Mouse (Mus musculus) CH12.LX (cell line): ENCODE results near the gene Ndufa4l2. TPM values are rescaled to one million over a fixed set of nuclear protein-coding genes. Genes with fewer than 3 reads are reported as not detected.

Experiments used
- DNase-seq: peaks from one replicate; pipeline ENCODE4 v3.0.0-alpha.2; 2013; ENCODE audit errors: extremely low read depth
- H3K27ac ChIP-seq: 2 replicates; pipeline ENCODE4 v1.5.1; 2012; ENCODE audit warnings: low read depth, mild to moderate bottlenecking, control low read depth, moderate library complexity; ENCODE audit not compliant: insufficient read depth
- H3K27me3 ChIP-seq: replicated peaks from 2 replicates; pipeline ENCODE3; 2012; ENCODE audit warnings: inconsistent platforms
- H3K36me3 ChIP-seq, 2 experiments: replicated peaks in 1 of 2; 2 replicates each; pipeline versions ENCODE3 to v1.6.1; 2012; ENCODE audit warnings: inconsistent platforms in 1 of 2, low read length in 1 of 2, mild to moderate bottlenecking in 1 of 2, mixed read lengths in 1 of 2, moderate library complexity in 1 of 2; ENCODE audit not compliant: control insufficient read depth in 1 of 2, insufficient read depth in 1 of 2
- H3K4me1 ChIP-seq, 2 experiments: 2 replicates each; pipeline ENCODE4 v1.6.1; 2012; ENCODE audit warnings: inconsistent platforms in 1 of 2, moderate library complexity in 1 of 2; ENCODE audit not compliant: insufficient read depth in 2 of 2, control insufficient read depth in 1 of 2
- H3K4me2 ChIP-seq: 2 replicates; pipeline ENCODE4 v1.6.1; 2012; ENCODE audit warnings: low read depth, mild to moderate bottlenecking, control low read depth; ENCODE audit not compliant: poor library complexity, insufficient read depth, severe bottlenecking
- H3K4me3 ChIP-seq, 3 experiments: fragments of 150-350 bp in 1 of 3; sonication (generic) in 1 of 3; replicated peaks in 1 of 3; 2 replicates each; pipeline versions ENCODE3 to v1.5.1; 2011 to 2012; ENCODE audit warnings: low read depth in 2 of 3, low read length in 2 of 3, mild to moderate bottlenecking in 2 of 3, moderate library complexity in 2 of 3, control low read depth in 1 of 3, improper control_type of control experiment in 1 of 3, inconsistent platforms in 1 of 3, mixed read lengths in 1 of 3; ENCODE audit not compliant: poor library complexity in 1 of 3
- H3K79me2 ChIP-seq: replicated peaks from 2 replicates; pipeline ENCODE4 v1.6.1; 2012; ENCODE audit warnings: mild to moderate bottlenecking, moderate library complexity; ENCODE audit not compliant: control insufficient read depth, poor library complexity, insufficient read depth, severe bottlenecking; ENCODE audit errors: extremely low read depth
- H3K9ac ChIP-seq: 2 replicates; pipeline ENCODE4 v1.6.1; 2012; ENCODE audit warnings: low read depth, mild to moderate bottlenecking, control low read depth, moderate library complexity; ENCODE audit not compliant: insufficient read depth
- H3K9me3 ChIP-seq: replicated peaks from 2 replicates; pipeline ENCODE3; 2012; ENCODE audit warnings: low read length, inconsistent platforms, mixed read lengths
- CHD1 ChIP-seq: IDR thresholded peaks from 2 replicates; pipeline ENCODE4 v1.6.1; 2012; ENCODE audit warnings: low read depth, low read length, improper control_type of control experiment, inconsistent platforms
- CHD2 ChIP-seq: IDR thresholded peaks from 2 replicates; pipeline ENCODE4 v1.6.1; 2011; ENCODE audit warnings: low read length, improper control_type of control experiment
- CTCF ChIP-seq, 2 experiments: IDR thresholded peaks in 1 of 2; conservative IDR thresholded peaks in 1 of 2; 2 replicates each; pipeline ENCODE4 v1.5.1; 2011 to 2012; ENCODE audit warnings: low read depth in 2 of 2, low read length in 2 of 2, improper control_type of control experiment in 1 of 2, inconsistent platforms in 1 of 2, mild to moderate bottlenecking in 1 of 2, moderate library complexity in 1 of 2
- JUN ChIP-seq: IDR thresholded peaks from 2 replicates; pipeline ENCODE4 v1.6.1; 2011; ENCODE audit warnings: low read depth, mild to moderate bottlenecking, low read length, improper control_type of control experiment, moderate library complexity; ENCODE audit not compliant: insufficient read depth
- KAT2A ChIP-seq: IDR thresholded peaks from 2 replicates; pipeline ENCODE4 v1.6.1; 2012; ENCODE audit warnings: low read length, improper control_type of control experiment, inconsistent platforms; ENCODE audit not compliant: insufficient replicate concordance
- MAFK ChIP-seq: IDR thresholded peaks from 2 replicates; pipeline ENCODE4 v1.6.1; 2011; ENCODE audit warnings: low read length, improper control_type of control experiment; ENCODE audit not compliant: insufficient replicate concordance
- MAZ ChIP-seq: IDR thresholded peaks from 2 replicates; pipeline ENCODE4 v1.6.1; 2012; ENCODE audit warnings: low read depth, mild to moderate bottlenecking, inconsistent platforms, low read length, improper control_type of control experiment, moderate library complexity
- MXI1 ChIP-seq: IDR thresholded peaks from 2 replicates; pipeline ENCODE4 v1.6.1; 2011; ENCODE audit warnings: mild to moderate bottlenecking, low read depth, low read length, improper control_type of control experiment
- MYC ChIP-seq: IDR thresholded peaks from 2 replicates; pipeline ENCODE4 v1.6.1; 2011; ENCODE audit warnings: low read depth, mild to moderate bottlenecking, improper control_type of control experiment, low read length
- NRF1 ChIP-seq: IDR thresholded peaks from 2 replicates; pipeline ENCODE4 v1.6.1; 2014; ENCODE audit warnings: low read depth, mild to moderate bottlenecking, inconsistent platforms, low read length, improper control_type of control experiment, moderate library complexity
- POLR2A ChIP-seq: IDR thresholded peaks from 2 replicates; pipeline ENCODE4 v1.6.1; 2011; ENCODE audit warnings: low read depth, mild to moderate bottlenecking, improper control_type of control experiment, low read length
- SMC3 ChIP-seq: IDR thresholded peaks from 2 replicates; pipeline ENCODE4 v1.6.1; 2011; ENCODE audit warnings: low read depth, low read length, improper control_type of control experiment
- TBP ChIP-seq: conservative IDR thresholded peaks from 2 replicates; pipeline ENCODE4 v1.6.1; 2011; ENCODE audit warnings: low read depth, low read length, improper control_type of control experiment
- UBTF ChIP-seq: IDR thresholded peaks from 2 replicates; pipeline ENCODE4 v1.6.1; 2012; ENCODE audit warnings: low read depth, mild to moderate bottlenecking, inconsistent platforms, low read length, improper control_type of control experiment, moderate library complexity
- USF2 ChIP-seq: conservative IDR thresholded peaks from 2 replicates; pipeline ENCODE4 v1.6.1; 2011; ENCODE audit warnings: low read depth, low read length, improper control_type of control experiment
- ZMIZ1 ChIP-seq: IDR thresholded peaks from 2 replicates; pipeline ENCODE4 v1.6.1; 2012; ENCODE audit warnings: low read depth, mild to moderate bottlenecking, inconsistent platforms, low read length, improper control_type of control experiment
- dilution Hi-C: fragments of 300-500 bp; cut with MboI; formaldehyde crosslinking; loops from 2 replicates; pipeline ENCODE4 v1.14.3; 2020; ENCODE audit warnings: low sequenced_read_pairs; ENCODE audit not compliant: extremely low pct_unique_long_range_greater_than_20kb, extremely low pct_ligation_motif_present
- in situ Hi-C: fragments of 300-500 bp; cut with MboI; formaldehyde crosslinking; loops from 3 replicates; pipeline ENCODE4 v1.14.3; 2019; ENCODE audit warnings: low sequenced_read_pairs, low pct_ligation_motif_present, low pct_unique_long_range_greater_than_20kb, mixed read lengths
- polyA plus RNA-seq: library from polyadenylated mRNA; unstranded; fragments of >175 nt; gene quantifications from 2 replicates; pipeline ENCODE4 v1.2.1, GENCODE M21; 2012; ENCODE audit warnings: low read depth; ENCODE audit not compliant: insufficient read length
- total RNA-seq, 2 experiments: library from RNA; depleted of rRNA; stranded (reverse); fragments of 300-350 nt in 1 of 2; fragments of >200 nt in 1 of 2; gene quantifications; 2 replicates each; pipeline ENCODE4 v1.2.3; 2012 to 2014

The Ndufa4l2 gene
- total and polyA plus RNA-seq, 3 experiments: 0.47 TPM; not detected in 2

GRCm38 (mm10) chr10:127524646-127525255 lies 10.0 kb downstream of the Ndufa4l2 start:
- peaks cover 5 to 13% of the 10 kb centered on the region in 2 experiments for H3K36me3 ChIP-seq
- peaks cover 5 to 12% of the 10 kb centered on the region in 2 experiments for H3K4me1 ChIP-seq
- peaks cover 20% of the 10 kb centered on the region for H3K79me2 ChIP-seq
- H3K4me3 ChIP-seq: no peak overlapping the region
- no peaks in the 10 kb centered on the region for H3K9me3 ChIP-seq
- H3K9ac ChIP-seq: no peak overlapping the region
- no peak for DNase-seq
- in situ Hi-C loops: no loop called here
- TF ChIP-seq CHD1 (no peak), TBP (no peak), NRF1 (no peak), ZMIZ1 (no peak), MAZ (no peak), JUN (no peak), MXI1 (no peak), SMC3 (no peak), MAFK (no peak), CHD2 (no peak), KAT2A (no peak), POLR2A (no peak), UBTF (no peak)
- H3K27me3 ChIP-seq: peaks cover 48% of the 10 kb centered on the region
- no peak overlapping the region for H3K27ac ChIP-seq
- no peak overlapping the region for H3K4me2 ChIP-seq
- dilution Hi-C loops: no loop called here

GRCm38 (mm10) chr10:127526048-127526447 lies 11.3 kb downstream of the Ndufa4l2 start:
- no peaks in the 10 kb centered on the region for H3K9me3 ChIP-seq
- peaks cover 0 to 4% of the 10 kb centered on the region in 2 experiments; a peak in 1 of 4 replicates for H3K4me1 ChIP-seq
- DNase-seq: no peak
- no peak overlapping the region for H3K27ac ChIP-seq
- no peaks in the 10 kb centered on the region for H3K36me3 ChIP-seq
- H3K4me3 ChIP-seq: no peak overlapping the region
- H3K9ac ChIP-seq: no peak overlapping the region
- H3K27me3 ChIP-seq: peaks cover 58% of the 10 kb centered on the region
- TF ChIP-seq MYC (no peak), SMC3 (no peak), CTCF (conservative IDR thresholded peaks at IDR 0.05 in 1 of 2, IDR thresholded peaks at IDR 0.05 in 1 of 2; ENCODE audit: low read depth in 2 of 2, low read length in 2 of 2) (no peak), CHD1 (no peak), ZMIZ1 (no peak), USF2 (no peak)
- TF ChIP-seq, all 38 proteins: peak for 0
- dilution Hi-C loops: no loop called here
- no peak overlapping the region for H3K4me2 ChIP-seq
- peaks cover 7% of the 10 kb centered on the region for H3K79me2 ChIP-seq
- in situ Hi-C loops: no loop called here
